Mouse (Mus musculus) midbrain, embryonic 13.5 days (tissue): ENCODE measurements around the gene Ace. TPM values are rescaled to one million over a fixed set of nuclear protein-coding genes. Genes with fewer than 3 reads are reported as not detected.

ENCODE experiments used
- ATAC-seq: fragments of 200-750 bp; cut with Nextera tagmentation; 2 replicates; pipeline ENCODE4 v1.8.0; 2017; ENCODE audit warnings: mild to moderate bottlenecking, moderate TSS enrichment, moderate library complexity
- H3K27ac ChIP-seq: fragments of 300-500 bp; sonication (generic); 2 replicates; pipeline ENCODE4 v1.5.1; 2015; ENCODE audit warnings: inconsistent platforms, mild to moderate bottlenecking, moderate library complexity
- H3K27me3 ChIP-seq: fragments of 300-500 bp; sonication (generic); 2 replicates; pipeline ENCODE4 v1.6.1; 2015; ENCODE audit warnings: mild to moderate bottlenecking, inconsistent platforms
- H3K36me3 ChIP-seq: fragments of 300-500 bp; sonication (generic); 2 replicates; pipeline ENCODE4 v1.6.1; 2015; ENCODE audit warnings: mild to moderate bottlenecking, inconsistent platforms
- H3K4me1 ChIP-seq: fragments of 300-500 bp; sonication (generic); replicated peaks from 2 replicates; pipeline ENCODE4 v1.6.1; 2015; ENCODE audit warnings: inconsistent platforms
- H3K4me2 ChIP-seq: fragments of 300-500 bp; sonication (generic); replicated peaks from 2 replicates; pipeline ENCODE4 v1.6.1; 2015; ENCODE audit warnings: moderate library complexity, mild to moderate bottlenecking, inconsistent platforms
- H3K4me3 ChIP-seq: fragments of 300-500 bp; sonication (generic); replicated peaks from 2 replicates; pipeline ENCODE4 v1.5.1; 2015; ENCODE audit warnings: mild to moderate bottlenecking, inconsistent platforms
- H3K9ac ChIP-seq: fragments of 300-500 bp; sonication (generic); replicated peaks from 2 replicates; pipeline ENCODE4 v1.6.1; 2015; ENCODE audit warnings: mild to moderate bottlenecking, inconsistent platforms
- H3K9me3 ChIP-seq: fragments of 300-500 bp; sonication (generic); 2 replicates; pipeline ENCODE4 v1.6.1; 2016; ENCODE audit warnings: mild to moderate bottlenecking, inconsistent platforms
- WGBS: fragments of 180-500 bp; shearing (Covaris S2); methylation state at CpG from one replicate; pipeline ENCODE4 v1.1.7; 2015; 5-methylcytosine and 5-hydroxymethylcytosine counted together
- polyA plus RNA-seq: library from polyadenylated mRNA; unstranded; fragments of >200 nt; fragmentation: Nextera tagmentation; extraction: Ambion mirVana; gene quantifications from 2 replicates; pipeline ENCODE4 v1.2.1, GENCODE M21; 2015

Ace gene
- polyA plus RNA-seq, 1 experiment from 2014 or later, result 1.8 TPM

DNA sequence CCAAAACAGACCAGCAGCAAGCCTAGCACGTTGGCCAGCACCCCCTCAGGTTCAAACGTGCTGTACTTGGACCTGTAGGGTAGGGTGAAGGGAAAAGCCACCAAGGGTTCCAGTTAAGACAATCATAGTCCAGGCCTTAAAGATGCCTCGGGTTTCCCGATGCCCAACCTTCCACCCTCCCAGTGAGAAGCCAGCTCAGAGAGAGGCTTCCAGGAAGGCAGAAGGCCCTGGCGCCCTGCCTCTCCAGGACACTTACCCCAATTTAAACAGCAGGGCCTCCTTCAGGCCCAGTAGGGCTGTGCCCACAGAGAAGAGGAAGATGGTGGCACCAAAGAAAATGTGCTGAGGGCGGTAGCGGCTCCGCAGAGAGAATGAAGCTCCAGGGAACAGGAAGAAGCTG, 32.2 kb upstream of the Ace start:
- no peak overlapping the region for H3K4me3 ChIP-seq
- no peaks in the 10 kb centered on the region for H3K9me3 ChIP-seq
- no peak overlapping the region for H3K27ac ChIP-seq
- no peak overlapping the region for H3K9ac ChIP-seq
- 0 out of 2 replicates have a peak, but pooled peaks cover 6% of the 10 kb centered on the region for H3K36me3 ChIP-seq
- ATAC-seq, result no peak
- 91% methylated on average over 8 of the region's 8 CpGs for WGBS
- no peaks in the 10 kb centered on the region for H3K27me3 ChIP-seq
- H3K4me2 ChIP-seq, result no peak overlapping the region
- peaks cover 12% of the 10 kb centered on the region for H3K4me1 ChIP-seq

DNA sequence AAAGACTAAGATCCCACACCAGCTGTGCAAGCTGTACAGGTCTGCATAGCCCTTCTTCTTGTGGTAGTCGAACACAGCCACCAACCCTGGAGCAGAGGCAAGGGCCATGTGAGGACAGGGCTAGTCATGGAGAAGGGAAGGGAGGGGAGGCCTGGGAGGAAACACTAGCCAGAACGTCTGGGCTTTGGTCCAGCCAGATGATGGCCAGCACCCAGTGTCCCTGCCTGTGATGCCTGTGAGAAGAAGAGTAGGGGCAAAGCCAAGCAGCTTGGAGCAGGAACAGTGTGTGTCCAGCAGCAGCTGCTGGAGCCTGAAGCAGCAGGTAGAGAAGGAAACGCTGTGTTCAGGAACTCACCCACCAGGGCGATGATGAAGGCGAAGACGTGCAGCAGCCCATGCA, 31.5 kb upstream of the Ace start:
- no peaks in the 10 kb centered on the region for H3K27me3 ChIP-seq
- 0 out of 2 replicates have a peak, but pooled peaks cover 6% of the 10 kb centered on the region for H3K36me3 ChIP-seq
- H3K4me2 ChIP-seq, result no peak overlapping the region
- H3K9ac ChIP-seq, result no peak overlapping the region
- peaks cover 12% of the 10 kb centered on the region for H3K4me1 ChIP-seq
- H3K27ac ChIP-seq, result no peak overlapping the region
- H3K4me3 ChIP-seq, result no peak overlapping the region
- ATAC-seq, result no peak
- WGBS, result 93% methylated on average over 6 of the region's 6 CpGs
- no peaks in the 10 kb centered on the region for H3K9me3 ChIP-seq

- peaks cover 13% of the 10 kb centered on the region for H3K4me1 ChIP-seq
- H3K9me3 ChIP-seq, result no peaks in the 10 kb centered on the region
- H3K9ac ChIP-seq, result no peak overlapping the region
- no peak for ATAC-seq
- no peak overlapping the region for H3K4me2 ChIP-seq
- H3K27me3 ChIP-seq, result peaks cover 3% of the 10 kb centered on the region; the same call in 1 of the 2 replicates
- H3K4me3 ChIP-seq, result no peak overlapping the region
- H3K27ac ChIP-seq, result no peak overlapping the region
- 0 out of 2 replicates have a peak, but pooled peaks cover 6% of the 10 kb centered on the region for H3K36me3 ChIP-seq
- WGBS, result 95% methylated on average over 3 of the region's 3 CpGs
Observed at GRCm38 (mm10) chr11:105936974-105937373, 30.8 kb upstream of the Ace start.

GRCm38 (mm10) chr11:105938771-105939170, 29.0 kb upstream of the Ace start:
- H3K4me3 ChIP-seq, result no peak overlapping the region
- H3K36me3 ChIP-seq, result 0 out of 2 replicates have a peak, but pooled peaks cover 6% of the 10 kb centered on the region
- peaks cover 28% of the 10 kb centered on the region for H3K4me1 ChIP-seq
- no peak overlapping the region for H3K4me2 ChIP-seq
- H3K9ac ChIP-seq, result no peak overlapping the region
- H3K9me3 ChIP-seq, result no peaks in the 10 kb centered on the region
- H3K27ac ChIP-seq, result no peak overlapping the region
- ATAC-seq, result no peak
- H3K27me3 ChIP-seq, result peaks cover 17% of the 10 kb centered on the region; the same call in 1 of the 2 replicates
- WGBS, result 53% methylated on average over 9 of the region's 9 CpGs

DNA sequence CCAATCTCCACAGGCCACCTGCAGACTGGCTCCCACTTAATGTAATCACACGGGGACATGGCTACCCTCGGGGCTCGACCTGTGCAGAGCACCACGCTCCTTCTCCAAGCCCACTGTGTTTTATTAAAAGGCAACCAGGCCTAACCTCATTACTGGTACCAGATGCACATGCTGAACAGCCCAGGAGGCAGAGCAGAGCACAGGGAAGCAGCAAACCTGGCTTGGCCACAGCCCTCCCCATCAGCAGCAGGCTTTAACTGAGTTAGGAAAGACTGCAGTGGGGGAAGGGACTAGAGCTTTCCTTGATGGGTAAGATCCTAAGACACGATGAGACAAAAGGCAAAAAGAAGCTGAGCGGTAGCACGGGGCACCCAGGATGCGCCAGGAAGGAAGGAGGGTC, 25.8 kb upstream of the Ace start:
- WGBS, result 69% methylated on average over 8 of the region's 8 CpGs
- Histone ChIP-seq H3K27ac (no peak overlapping the region), H3K4me3 (no peak overlapping the region), H3K9ac (no peak overlapping the region; the same call in 1 of the 2 replicates), H3K4me1 (peaks cover 25% of the 10 kb centered on the region), H3K36me3 (no peaks in the 10 kb centered on the region), H3K27me3 (peaks cover 27% of the 10 kb centered on the region; the same call in 1 of the 2 replicates), H3K4me2 (no peak overlapping the region), H3K9me3 (no peaks in the 10 kb centered on the region)
- no peak for ATAC-seq

DNA sequence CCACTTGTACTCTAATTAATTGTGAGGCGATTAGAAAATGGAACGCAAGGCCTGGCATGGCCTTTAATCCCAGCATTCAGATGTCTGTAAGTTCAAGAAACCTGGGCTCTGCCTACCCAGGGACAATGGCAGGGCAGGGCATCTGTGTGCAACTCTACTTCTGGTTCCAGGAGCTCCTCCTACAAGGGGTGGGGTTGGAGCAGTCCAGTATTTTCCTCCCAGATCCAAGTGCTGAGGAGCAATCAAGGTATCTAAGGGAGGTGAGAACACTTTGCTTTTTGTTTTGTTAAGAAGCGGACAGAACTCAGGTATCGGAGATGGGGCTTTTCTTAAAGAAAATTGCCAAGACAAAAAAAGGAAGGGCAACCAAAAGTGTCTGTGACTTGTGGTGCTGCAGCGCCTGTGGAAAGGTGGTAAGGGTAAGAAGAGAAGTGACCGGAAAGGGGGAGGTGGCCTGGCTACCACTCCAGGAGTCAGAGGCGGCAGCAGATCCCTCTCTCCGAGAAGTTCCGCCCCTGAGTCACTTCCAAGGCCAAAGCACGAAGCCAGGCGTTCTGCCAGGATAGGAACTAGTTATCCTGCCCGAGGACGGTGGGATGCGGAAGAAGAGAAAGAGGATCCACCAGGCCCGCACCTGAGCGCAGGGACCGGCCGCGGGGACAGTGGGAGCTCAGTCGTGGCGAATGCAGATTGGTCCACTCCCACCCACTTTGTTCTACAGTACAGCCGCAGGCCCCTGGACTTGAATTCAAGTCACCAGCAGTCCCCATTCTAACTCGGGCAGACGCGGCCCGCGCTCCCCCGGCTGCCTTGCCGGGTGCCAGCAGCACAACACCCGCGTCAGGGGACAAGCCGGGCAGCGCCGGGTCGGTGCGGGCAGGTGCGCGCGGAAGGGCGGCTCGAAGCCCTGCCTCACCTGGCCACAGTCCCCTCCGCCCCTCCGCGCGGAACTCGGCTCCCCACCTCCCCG, 24.3 kb upstream of the Ace start:
- no peak overlapping the region for H3K27ac ChIP-seq

DNA sequence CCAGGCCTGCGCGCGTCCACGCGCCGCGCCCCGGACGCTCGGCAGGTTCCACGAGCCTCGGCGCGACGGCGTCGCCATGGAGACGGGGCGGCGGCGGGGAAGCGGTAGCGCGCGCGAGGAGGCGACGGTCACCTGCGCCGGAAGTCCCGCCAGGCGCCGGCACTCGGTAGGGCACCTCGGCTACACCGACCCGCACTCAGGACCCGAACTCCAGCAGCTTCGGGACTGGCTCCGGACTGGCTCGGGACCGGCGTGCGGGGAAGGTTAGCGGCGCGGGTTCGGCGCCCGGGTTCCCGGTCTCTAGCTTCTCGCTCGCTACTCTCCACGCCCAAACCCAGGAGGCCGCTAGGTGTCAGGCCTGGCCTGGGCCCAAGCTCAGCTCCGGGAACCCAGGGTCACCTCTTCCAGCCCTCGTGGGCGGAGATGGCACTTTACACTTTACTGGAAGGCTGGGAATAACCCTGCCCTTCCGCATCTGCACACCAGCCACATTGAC, 23.6 kb upstream of the Ace start:
- 1% methylated on average over 59 of the region's 59 CpGs for WGBS
- H3K4me2 ChIP-seq, result peak overlapping the region; percentile 77
- peak overlapping the region; percentile 50 for H3K4me3 ChIP-seq
- peaks cover 27% of the 10 kb centered on the region; the same call in 1 of the 2 replicates for H3K27me3 ChIP-seq
- no peaks in the 10 kb centered on the region for H3K36me3 ChIP-seq
- no peaks in the 10 kb centered on the region for H3K9me3 ChIP-seq
- peak overlapping the region; percentile 66 for H3K9ac ChIP-seq
- peaks cover 25% of the 10 kb centered on the region for H3K4me1 ChIP-seq
- peak; percentile 75 for ATAC-seq
- H3K27ac ChIP-seq, result no peak overlapping the region

More for the DNA sequence above, 24.3 kb upstream of the Ace start:
- peaks cover 25% of the 10 kb centered on the region for H3K4me1 ChIP-seq
- no peaks in the 10 kb centered on the region for H3K36me3 ChIP-seq
- no peak; the same call in 1 of the 2 replicates for ATAC-seq
- peak overlapping the region; percentile 66 for H3K9ac ChIP-seq
- peak overlapping the region; percentile 77 for H3K4me2 ChIP-seq
- H3K9me3 ChIP-seq, result no peaks in the 10 kb centered on the region
- 7% methylated on average over 47 of the region's 47 CpGs for WGBS
- peaks cover 27% of the 10 kb centered on the region; the same call in 1 of the 2 replicates for H3K27me3 ChIP-seq
- H3K4me3 ChIP-seq, result peak overlapping the region; percentile 50

DNA sequence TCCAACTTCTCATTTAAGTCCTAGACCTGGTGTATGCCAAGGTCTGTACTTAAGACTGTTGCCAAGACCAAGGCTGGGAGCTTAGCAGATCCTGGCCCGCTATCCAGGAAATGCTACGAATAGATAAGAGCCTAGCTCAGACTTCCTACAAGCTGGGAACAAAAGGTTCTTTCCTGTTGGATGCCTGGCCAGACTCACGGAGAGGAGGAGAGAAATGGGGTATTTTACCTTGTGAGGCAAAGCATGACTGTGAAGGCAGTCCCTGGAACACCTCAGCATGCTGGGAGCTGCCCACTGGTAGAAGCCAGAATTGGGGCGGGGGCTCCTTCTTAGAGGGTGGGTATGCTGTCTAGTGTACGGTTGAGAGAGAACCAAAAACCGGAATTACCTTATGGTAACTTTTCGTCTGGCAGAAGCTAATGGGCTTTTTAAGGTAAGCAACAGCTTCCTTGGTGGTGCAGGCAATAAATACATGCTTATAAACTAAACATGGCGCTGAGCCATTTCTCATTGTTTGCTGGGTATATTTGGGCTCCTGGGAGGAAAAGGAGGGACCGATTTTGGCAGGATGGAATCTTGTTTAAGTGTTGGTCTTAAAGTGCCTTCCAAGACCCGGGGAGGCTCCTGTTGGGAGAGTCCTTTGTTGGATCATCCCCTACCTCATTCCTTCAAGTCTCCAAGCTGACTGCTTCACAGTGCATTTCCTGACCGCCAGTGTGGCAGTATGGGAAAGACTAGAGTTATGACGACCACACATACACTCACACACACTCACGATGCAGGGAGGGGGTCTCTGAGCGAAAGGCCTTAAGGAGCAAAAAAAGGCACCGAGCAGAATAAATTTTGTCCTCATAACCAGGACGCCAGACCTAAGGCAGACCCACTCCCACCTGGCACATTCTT, 22.7 kb upstream of the Ace start:
- Histone ChIP-seq H3K36me3 (no peaks in the 10 kb centered on the region), H3K27ac (no peak overlapping the region), H3K27me3 (peaks cover 27% of the 10 kb centered on the region; the same call in 1 of the 2 replicates), H3K4me3 (peak overlapping the region; percentile 50), H3K9me3 (no peaks in the 10 kb centered on the region), H3K4me2 (peak overlapping the region; percentile 77), H3K9ac (no peak overlapping the region), H3K4me1 (peaks cover 25% of the 10 kb centered on the region)
- 80% methylated on average over 16 of the region's 16 CpGs for WGBS
- no peak for ATAC-seq

DNA sequence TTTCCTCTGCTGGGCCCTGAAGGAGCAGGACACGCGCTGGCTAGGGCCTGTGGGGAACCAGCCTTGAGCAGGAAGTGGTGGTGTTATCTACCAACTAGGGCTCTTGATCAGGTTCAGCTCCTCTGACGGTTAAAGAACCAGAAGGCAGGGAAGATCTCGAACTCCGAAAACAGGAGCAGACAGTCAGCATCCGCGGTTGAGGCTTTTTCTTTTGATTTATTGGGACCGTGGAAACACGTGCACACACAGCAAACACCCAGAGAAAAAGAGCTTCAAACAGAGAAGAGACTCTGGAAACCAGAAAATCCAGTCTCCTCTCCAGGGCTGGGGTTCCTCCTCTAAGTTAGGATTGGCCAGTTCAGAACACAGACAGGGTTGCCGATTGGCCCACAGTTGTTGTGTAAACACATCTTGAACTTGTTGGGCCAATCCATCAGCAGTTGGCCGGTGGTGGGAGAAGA, 21.0 kb upstream of the Ace start:
- Histone ChIP-seq H3K4me2 (no peak overlapping the region), H3K27ac (no peak overlapping the region), H3K9ac (no peak overlapping the region), H3K4me1 (peaks cover 25% of the 10 kb centered on the region), H3K9me3 (no peaks in the 10 kb centered on the region), H3K36me3 (no peaks in the 10 kb centered on the region), H3K27me3 (peaks cover 27% of the 10 kb centered on the region; the same call in 1 of the 2 replicates), H3K4me3 (no peak overlapping the region)
- 55% methylated on average over 11 of the region's 11 CpGs for WGBS
- no peak for ATAC-seq

DNA sequence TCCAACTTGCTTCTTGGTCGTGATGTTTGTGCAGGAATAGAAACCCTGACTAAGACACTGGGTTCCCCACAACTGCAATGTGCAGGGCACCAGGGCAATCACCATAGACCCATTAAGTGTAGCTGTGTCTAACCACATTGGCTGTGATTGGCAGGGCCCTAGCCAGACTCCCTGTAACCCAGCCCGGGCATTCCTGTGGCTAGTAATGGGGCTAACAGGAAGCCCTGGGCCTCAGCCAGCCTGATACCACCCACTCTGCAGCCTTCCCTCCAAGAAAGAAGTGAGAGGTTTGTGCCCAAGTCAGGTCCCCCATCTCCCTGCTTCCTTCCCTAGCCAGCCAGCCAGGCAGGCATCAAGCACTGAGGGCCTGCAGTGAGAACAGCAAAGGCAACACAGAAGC, 19.5 kb upstream of the Ace start:
- WGBS, result 69% methylated on average over 2 of the region's 2 CpGs
- H3K4me1 ChIP-seq, result peaks cover 14% of the 10 kb centered on the region
- no peaks in the 10 kb centered on the region for H3K36me3 ChIP-seq
- no peak overlapping the region for H3K4me3 ChIP-seq
- H3K27me3 ChIP-seq, result peaks cover 13% of the 10 kb centered on the region; the same call in 1 of the 2 replicates
- no peaks in the 10 kb centered on the region for H3K9me3 ChIP-seq
- H3K9ac ChIP-seq, result no peak overlapping the region
- no peak for ATAC-seq
- H3K27ac ChIP-seq, result no peak overlapping the region
- H3K4me2 ChIP-seq, result no peak overlapping the region

DNA sequence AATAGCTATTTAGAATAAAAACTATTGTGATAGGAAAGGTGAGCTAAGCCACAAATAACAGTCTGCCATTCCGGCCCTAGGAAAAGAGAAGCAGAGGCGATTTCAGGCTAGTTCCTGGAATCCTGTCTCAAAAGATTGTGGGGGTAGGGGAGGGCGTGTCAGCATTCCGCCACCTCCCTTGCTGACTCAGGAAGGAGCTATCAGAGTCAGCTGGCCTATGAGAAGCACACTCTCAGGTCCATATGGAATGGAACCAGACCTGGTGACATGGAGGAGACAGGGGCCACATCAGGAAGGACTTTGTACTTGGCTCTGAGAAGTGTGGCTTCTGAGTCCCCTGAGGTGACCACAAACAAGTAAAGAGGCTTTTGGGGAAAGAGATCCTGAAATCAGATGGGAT, 17.2 kb upstream of the Ace start:
- Histone ChIP-seq H3K4me3 (no peak overlapping the region), H3K4me2 (no peak overlapping the region), H3K27ac (no peak overlapping the region), H3K4me1 (no peaks in the 10 kb centered on the region), H3K36me3 (no peaks in the 10 kb centered on the region), H3K9me3 (no peaks in the 10 kb centered on the region), H3K27me3 (peaks cover 2% of the 10 kb centered on the region; the same call in 1 of the 2 replicates), H3K9ac (no peak overlapping the region)
- 76% methylated on average over 4 of the region's 4 CpGs for WGBS
- ATAC-seq, result no peak
